Mouse (Mus musculus): ENCODE results near the gene Plvap.

Plvap gene

GRCm38 (mm10) chr8:71526272-71526671, 14.7 kb upstream of the Plvap start:
- peak; percentile 55 for DNase-seq (ENCODE audit: low spot score)

- no peak for DNase-seq (ENCODE audit: low spot score)
Measured at GRCm38 (mm10) chr8:71525226-71526050, 13.9 kb upstream of the Plvap start, which contains the start of gene Ccdc194. TSS of gene Ccdc194 (minus strand) at chr8:71525711.

- DNase-seq (ENCODE audit: low spot score): peak; percentile 99
Measured at GRCm38 (mm10) chr8:71521634-71522033, 10.1 kb upstream of the Plvap start.

GRCm38 (mm10) chr8:71519037-71519825, 7.7 kb upstream of the Plvap start:
- DNase-seq (ENCODE audit: low spot score): peak; percentile 81

GRCm38 (mm10) chr8:71516786-71517185, 5.2 kb upstream of the Plvap start:
- peak; percentile 66 for DNase-seq (ENCODE audit: low spot score)

- DNase-seq (ENCODE audit: low spot score): no peak
Measured at GRCm38 (mm10) chr8:71515043-71515442, 3.5 kb upstream of the Plvap start.

GRCm38 (mm10) chr8:71513018-71513754, 1.6 kb upstream of the Plvap start:
- no peak for DNase-seq (ENCODE audit: low spot score)

- no peak for DNase-seq (ENCODE audit: low spot score)
Measured at GRCm38 (mm10) chr8:71509316-71509715, 2.2 kb downstream of the Plvap start.

- peak; percentile 94 for DNase-seq (ENCODE audit: low spot score)
Measured at GRCm38 (mm10) chr8:71507589-71508104, 3.9 kb downstream of the Plvap start.

- no peak for DNase-seq (ENCODE audit: low spot score)
Measured at GRCm38 (mm10) chr8:71505979-71506378, 5.6 kb downstream of the Plvap start.

- no peak for DNase-seq (ENCODE audit: low spot score)
Measured at GRCm38 (mm10) chr8:71505326-71505725, 6.2 kb downstream of the Plvap start.

- DNase-seq (ENCODE audit: low spot score): no peak
Measured at GRCm38 (mm10) chr8:71504349-71504748, 7.2 kb downstream of the Plvap start.

GRCm38 (mm10) chr8:71498816-71499690, 12.5 kb downstream of the Plvap start:
- DNase-seq (ENCODE audit: low spot score): peak; percentile 61

- DNase-seq (ENCODE audit: low spot score): peak; percentile 37
Measured at GRCm38 (mm10) chr8:71497881-71498501, 13.6 kb downstream of the Plvap start.

GRCm38 (mm10) chr8:71497077-71497645, 14.4 kb downstream of the Plvap start:
- DNase-seq (ENCODE audit: low spot score): no peak

- peak; percentile 57 for DNase-seq (ENCODE audit: low spot score)
Measured at GRCm38 (mm10) chr8:71496481-71496880, 15.1 kb downstream of the Plvap start.

- DNase-seq (ENCODE audit: low spot score): no peak
Measured at GRCm38 (mm10) chr8:71495811-71496210, 15.7 kb downstream of the Plvap start.

GRCm38 (mm10) chr8:71495039-71495438, 16.5 kb downstream of the Plvap start:
- DNase-seq (ENCODE audit: low spot score): peak; percentile 94

- DNase-seq (ENCODE audit: low spot score): peak; percentile 96
Measured at GRCm38 (mm10) chr8:71488454-71488853, 23.1 kb downstream of the Plvap start.

All from embryo, embryonic 10 days (tissue).